Mouse (Mus musculus) kidney, embryonic 16.5 days (tissue): ENCODE data around the gene Cdhr2. TPM values are rescaled to one million over a fixed set of nuclear protein-coding genes. Genes with fewer than 3 reads are reported as not detected.

Source experiments
- ATAC-seq: fragments of 200-750 bp; cut with Nextera tagmentation; 2 replicates; pipeline ENCODE4 v1.8.0; 2017; ENCODE audit warnings: moderate TSS enrichment; ENCODE audit not compliant: low FRiP score, low TSS enrichment
- H3K27ac ChIP-seq: fragments of 300-500 bp; sonication (generic); 2 replicates; pipeline ENCODE4 v1.5.1; 2014; ENCODE audit warnings: low read length
- H3K27me3 ChIP-seq: fragments of 300-500 bp; sonication (generic); 2 replicates; pipeline ENCODE4 v1.6.1; 2014; ENCODE audit warnings: low read length, control low read depth, mixed read lengths; ENCODE audit not compliant: insufficient read depth
- H3K36me3 ChIP-seq: fragments of 300-500 bp; sonication (generic); 2 replicates; pipeline ENCODE4 v1.6.1; 2014; ENCODE audit warnings: low read length, control low read depth, mixed read lengths; ENCODE audit not compliant: insufficient read depth
- H3K4me1 ChIP-seq: fragments of 300-500 bp; sonication (generic); 2 replicates; pipeline ENCODE4 v1.6.1; 2014; ENCODE audit warnings: low read length, control low read depth, mixed read lengths; ENCODE audit not compliant: insufficient read depth
- H3K4me2 ChIP-seq: fragments of 300-500 bp; sonication (generic); replicated peaks from 2 replicates; pipeline ENCODE4 v1.6.1; 2014; ENCODE audit warnings: low read depth, low read length
- H3K4me3 ChIP-seq: fragments of 300-500 bp; sonication (generic); 2 replicates; pipeline ENCODE4 v1.5.1; 2014; ENCODE audit warnings: mild to moderate bottlenecking, low read length
- H3K9ac ChIP-seq: fragments of 300-500 bp; sonication (generic); replicated peaks from 2 replicates; pipeline ENCODE4 v1.6.1; 2014; ENCODE audit warnings: low read length
- H3K9me3 ChIP-seq: fragments of 300-500 bp; sonication (generic); 2 replicates; pipeline ENCODE4 v1.6.1; 2016; ENCODE audit warnings: low read length, control low read depth
- WGBS: fragments of 180-500 bp; shearing (Covaris S2); extraction: QIAGEN DNeasy Blood & Tissue Kit; methylation state at CpG from one replicate; pipeline ENCODE4 v1.1.7; 2014; 5-methylcytosine and 5-hydroxymethylcytosine counted together
- polyA plus RNA-seq: library from polyadenylated mRNA; unstranded; fragments of >200 nt; fragmentation: Nextera tagmentation; extraction: Ambion mirVana; gene quantifications from 2 replicates; pipeline ENCODE4 v1.2.1, GENCODE M21; 2015

Gene Cdhr2
- polyA plus RNA-seq, 1 experiment from 2014 or later, result 8.6 TPM

GRCm38 (mm10) chr13:54716916-54717315, 15.7 kb downstream of the Cdhr2 start:
- no peak overlapping the region for H3K27ac ChIP-seq
- H3K27me3 ChIP-seq, result no peaks in the 10 kb centered on the region
- H3K4me1 ChIP-seq, result no peaks in the 10 kb centered on the region
- H3K4me3 ChIP-seq, result no peak overlapping the region
- no peak for ATAC-seq
- no peak overlapping the region for H3K9ac ChIP-seq
- H3K9me3 ChIP-seq, result no peaks in the 10 kb centered on the region
- WGBS, result 0% methylated on average over 5 of the region's 5 CpGs
- H3K4me2 ChIP-seq, result no peak overlapping the region
- no peaks in the 10 kb centered on the region for H3K36me3 ChIP-seq

DNA sequence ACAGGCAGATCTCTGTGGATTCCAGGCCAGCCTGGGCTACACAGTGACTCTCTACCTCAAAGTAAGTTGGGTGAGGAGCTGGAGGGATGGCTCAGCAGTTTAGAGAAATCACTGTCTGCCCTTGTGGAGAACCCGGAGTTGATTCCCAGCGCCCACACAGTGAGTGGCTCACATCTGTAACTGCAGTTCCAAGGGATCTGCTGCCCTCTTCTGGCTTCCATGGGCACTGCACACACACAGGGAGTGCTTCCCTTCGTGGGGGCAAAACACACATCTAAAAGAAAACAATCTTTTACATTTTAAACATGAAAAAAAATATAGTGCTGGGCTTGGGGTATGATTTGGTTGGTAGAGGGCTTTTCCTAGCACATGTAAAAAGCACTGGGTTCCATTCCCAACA, 21.9 kb downstream of the Cdhr2 start:
- no peaks in the 10 kb centered on the region for H3K4me1 ChIP-seq
- H3K9me3 ChIP-seq, result peaks cover 4% of the 10 kb centered on the region; the same call in 1 of the 2 replicates
- no peak overlapping the region for H3K9ac ChIP-seq
- no peak overlapping the region for H3K4me3 ChIP-seq
- no peak overlapping the region for H3K27ac ChIP-seq
- H3K4me2 ChIP-seq, result no peak overlapping the region
- 89% methylated on average over 3 of the region's 3 CpGs for WGBS
- ATAC-seq, result no peak
- H3K36me3 ChIP-seq, result no peaks in the 10 kb centered on the region
- H3K27me3 ChIP-seq, result no peaks in the 10 kb centered on the region

DNA sequence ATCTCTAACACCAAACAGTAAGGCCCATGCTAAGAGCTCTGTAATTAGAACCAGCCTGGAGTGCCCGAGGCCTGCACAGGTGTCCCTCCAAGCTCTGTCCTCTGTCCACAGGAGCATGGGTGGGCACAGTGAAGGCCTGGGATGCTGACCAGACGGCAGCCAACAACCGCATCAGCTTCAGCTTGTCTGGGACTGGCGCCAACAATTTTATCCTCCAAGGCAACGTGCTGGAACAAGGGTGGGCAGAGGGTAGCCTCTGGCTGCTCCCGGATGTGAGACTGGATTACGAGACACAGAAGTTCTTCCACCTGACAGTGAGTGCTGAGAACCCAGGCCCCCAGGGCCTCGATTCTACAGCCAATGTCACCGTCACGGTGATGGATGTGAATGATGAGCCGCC, 24.9 kb downstream of the Cdhr2 start:
- Histone ChIP-seq H3K4me2 (no peak overlapping the region), H3K9ac (no peak overlapping the region), H3K27me3 (no peaks in the 10 kb centered on the region), H3K9me3 (peaks cover 4% of the 10 kb centered on the region; the same call in 1 of the 2 replicates), H3K4me3 (no peak overlapping the region), H3K36me3 (no peaks in the 10 kb centered on the region), H3K27ac (no peak overlapping the region), H3K4me1 (no peaks in the 10 kb centered on the region)
- no peak for ATAC-seq
- WGBS, result 65% methylated on average over 11 of the region's 11 CpGs

DNA sequence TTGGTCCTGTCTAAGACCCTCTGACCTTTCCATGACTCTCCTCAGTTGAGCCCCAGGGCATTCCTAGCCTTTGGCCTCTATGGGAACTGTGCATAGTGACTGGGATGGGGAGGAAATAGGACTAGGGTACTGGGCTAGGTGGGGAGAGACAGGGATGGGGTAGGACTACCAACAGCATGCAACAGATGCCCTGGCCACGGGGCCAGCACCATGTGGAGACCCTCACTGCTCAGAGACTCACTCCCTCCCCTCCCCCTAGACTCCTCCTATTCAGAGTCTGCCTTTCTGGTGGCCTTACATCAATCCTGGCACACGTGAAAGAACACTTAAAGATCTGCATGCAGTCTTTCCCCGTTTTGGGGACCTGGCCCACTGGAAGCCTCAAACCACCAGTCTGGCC, 35.7 kb downstream of the Cdhr2 start:
- H3K27me3 ChIP-seq, result peaks cover 44% of the 10 kb centered on the region
- peak; percentile 41; the same call in 1 of the 2 replicates for ATAC-seq
- WGBS, result 25% methylated on average over 3 of the region's 3 CpGs

DNA sequence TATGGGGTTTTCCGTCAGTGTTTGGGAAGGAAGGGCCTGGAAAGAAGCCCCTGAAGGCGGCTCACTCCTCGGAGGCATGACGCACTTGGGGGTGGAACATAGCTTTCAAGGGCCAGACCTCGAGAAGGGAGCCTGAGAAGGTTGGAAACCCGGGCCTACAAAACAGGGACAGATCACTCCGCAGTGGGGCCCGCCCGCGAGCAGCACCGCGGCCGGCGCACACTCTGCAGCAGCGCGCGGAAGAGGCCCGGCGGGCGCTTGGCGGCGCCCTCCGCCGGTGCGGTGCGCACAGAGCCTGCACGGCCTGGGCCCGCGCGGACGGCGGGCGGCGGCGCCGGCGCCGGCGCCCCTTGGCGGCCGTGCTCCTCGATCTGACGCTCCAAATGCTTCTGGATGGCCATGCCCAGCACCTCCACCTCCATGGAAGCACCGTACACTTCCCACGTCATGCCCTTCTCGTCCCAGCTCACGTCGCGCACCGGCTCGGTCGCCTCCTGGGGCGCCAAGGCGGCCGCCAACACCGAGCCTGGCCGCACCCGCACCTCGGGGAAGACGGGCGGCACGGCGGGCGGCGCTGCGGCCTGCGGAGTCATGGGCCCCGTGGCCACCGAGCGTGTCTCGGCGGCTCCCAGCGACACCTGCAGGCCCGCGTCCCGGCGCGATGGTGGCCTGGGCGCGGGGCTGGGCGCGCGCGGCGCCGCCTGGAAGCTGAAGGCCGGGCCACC, 36.4 kb downstream of the Cdhr2 start:
- peaks cover 10% of the 10 kb centered on the region; the same call in 1 of the 2 replicates for H3K4me1 ChIP-seq
- H3K27ac ChIP-seq, result no peak overlapping the region
- no peaks in the 10 kb centered on the region for H3K36me3 ChIP-seq
- peak overlapping the region; percentile 48 for H3K9ac ChIP-seq
- under 1% methylated on average over 70 of the region's 87 CpGs for WGBS
- H3K9me3 ChIP-seq, result no peaks in the 10 kb centered on the region
- H3K27me3 ChIP-seq, result peaks cover 44% of the 10 kb centered on the region
- ATAC-seq, result peak; percentile 86
- H3K4me2 ChIP-seq, result peak overlapping the region; percentile 70
- peak overlapping the region; percentile 49 for H3K4me3 ChIP-seq

More for the DNA sequence above, 35.7 kb downstream of the Cdhr2 start:
- no peak overlapping the region; the same call in 1 of the 2 replicates for H3K9ac ChIP-seq
- no peaks in the 10 kb centered on the region for H3K36me3 ChIP-seq
- no peak overlapping the region; the same call in 1 of the 2 replicates for H3K4me2 ChIP-seq
- H3K27ac ChIP-seq, result no peak overlapping the region
- H3K4me1 ChIP-seq, result peaks cover 10% of the 10 kb centered on the region; the same call in 1 of the 2 replicates
- no peaks in the 10 kb centered on the region for H3K9me3 ChIP-seq
- H3K4me3 ChIP-seq, result peak overlapping the region; percentile 49

- no peak overlapping the region for H3K27ac ChIP-seq
- ATAC-seq, result no peak
- H3K9me3 ChIP-seq, result no peaks in the 10 kb centered on the region
- H3K27me3 ChIP-seq, result peaks cover 44% of the 10 kb centered on the region
- no peaks in the 10 kb centered on the region for H3K36me3 ChIP-seq
- no peak overlapping the region for H3K9ac ChIP-seq
- H3K4me1 ChIP-seq, result peaks cover 10% of the 10 kb centered on the region; the same call in 1 of the 2 replicates
- peak overlapping the region; percentile 70 for H3K4me2 ChIP-seq
- H3K4me3 ChIP-seq, result peak overlapping the region; percentile 49
- 2% methylated on average over 30 of the region's 34 CpGs for WGBS
Observed at GRCm38 (mm10) chr13:54738213-54738601, 36.9 kb downstream of the Cdhr2 start.

DNA sequence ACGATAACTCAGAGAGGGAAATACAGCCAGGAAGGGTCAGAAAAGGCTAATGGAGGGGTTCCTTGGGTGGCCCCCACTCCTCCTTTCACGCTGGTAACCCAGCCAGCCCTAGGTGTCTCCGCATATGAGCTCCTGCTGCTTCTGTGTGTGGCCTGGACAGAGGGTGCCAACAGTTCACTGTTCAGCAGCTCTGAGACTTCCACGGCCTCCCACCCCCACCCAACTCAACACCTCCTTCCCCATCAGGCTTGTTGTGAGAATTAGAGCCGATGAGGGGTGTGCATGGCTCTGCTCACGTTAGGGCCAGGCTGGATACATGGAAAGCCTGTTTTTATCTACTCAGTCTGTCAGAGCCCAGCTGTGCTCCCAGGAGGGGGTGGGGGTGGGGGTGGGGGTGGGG, 44.8 kb downstream of the Cdhr2 start:
- no peak overlapping the region for H3K9ac ChIP-seq
- H3K36me3 ChIP-seq, result no peaks in the 10 kb centered on the region
- peaks cover 33% of the 10 kb centered on the region for H3K27me3 ChIP-seq
- no peak for ATAC-seq
- no peaks in the 10 kb centered on the region for H3K9me3 ChIP-seq
- 44% methylated on average over 6 of the region's 6 CpGs for WGBS
- no peak overlapping the region for H3K4me3 ChIP-seq
- no peak overlapping the region for H3K4me2 ChIP-seq
- peaks cover 5% of the 10 kb centered on the region for H3K4me1 ChIP-seq
- no peak overlapping the region for H3K27ac ChIP-seq

GRCm38 (mm10) chr13:54746896-54747295, 45.6 kb downstream of the Cdhr2 start:
- no peak overlapping the region for H3K9ac ChIP-seq
- peaks cover 5% of the 10 kb centered on the region for H3K4me1 ChIP-seq
- no peak overlapping the region for H3K27ac ChIP-seq
- no peaks in the 10 kb centered on the region for H3K36me3 ChIP-seq
- H3K4me2 ChIP-seq, result no peak overlapping the region
- H3K4me3 ChIP-seq, result no peak overlapping the region
- no peak for ATAC-seq
- WGBS, result 50% methylated on average over 10 of the region's 10 CpGs
- H3K27me3 ChIP-seq, result peaks cover 33% of the 10 kb centered on the region
- no peaks in the 10 kb centered on the region for H3K9me3 ChIP-seq

DNA sequence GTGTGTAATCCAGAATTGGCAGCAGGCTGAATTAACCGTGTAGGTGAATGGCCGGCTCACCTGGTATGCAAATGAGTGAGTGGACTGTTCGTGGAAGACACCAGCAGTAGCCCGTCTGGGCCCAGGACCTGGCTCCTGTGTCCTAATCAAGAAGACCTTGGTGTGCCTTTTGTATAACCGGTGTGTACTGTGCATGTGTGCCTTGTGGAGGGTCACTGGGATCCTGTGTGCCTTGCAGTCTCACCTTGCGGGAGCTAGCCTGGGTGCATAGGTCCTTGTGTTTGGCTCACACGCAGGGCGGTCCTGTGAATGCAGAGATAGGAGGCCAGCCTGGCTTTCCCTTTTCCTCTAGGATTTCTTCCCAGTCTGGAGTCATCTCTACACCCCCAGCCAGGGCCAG, 46.9 kb downstream of the Cdhr2 start:
- no peak overlapping the region for H3K4me2 ChIP-seq
- no peaks in the 10 kb centered on the region for H3K9me3 ChIP-seq
- H3K27ac ChIP-seq, result no peak overlapping the region
- WGBS, result 83% methylated on average over 8 of the region's 8 CpGs
- no peaks in the 10 kb centered on the region for H3K36me3 ChIP-seq
- H3K4me1 ChIP-seq, result peaks cover 5% of the 10 kb centered on the region
- H3K4me3 ChIP-seq, result no peak overlapping the region
- no peak overlapping the region for H3K9ac ChIP-seq
- no peak for ATAC-seq
- H3K27me3 ChIP-seq, result peaks cover 33% of the 10 kb centered on the region

GRCm38 (mm10) chr13:54748721-54749060, 47.4 kb downstream of the Cdhr2 start:
- H3K4me3 ChIP-seq, result peak overlapping the region; percentile 57; the same call in 1 of the 2 replicates

More at GRCm38 (mm10) chr13:54748721-54749060, 47.4 kb downstream of the Cdhr2 start:
- no peak overlapping the region for H3K9ac ChIP-seq
- H3K4me1 ChIP-seq, result peaks cover 5% of the 10 kb centered on the region
- 46% methylated on average over 10 of the region's 10 CpGs for WGBS
- H3K27ac ChIP-seq, result no peak overlapping the region
- H3K4me2 ChIP-seq, result peak overlapping the region; percentile 95
- ATAC-seq, result peak; percentile 33
- H3K27me3 ChIP-seq, result peaks cover 35% of the 10 kb centered on the region
- H3K9me3 ChIP-seq, result no peaks in the 10 kb centered on the region
- no peaks in the 10 kb centered on the region for H3K36me3 ChIP-seq
